Mouse (Mus musculus) olfactory bulb, adult 2 months (tissue): ENCODE data around the gene Zfp593. TPM values are rescaled to one million over a fixed set of nuclear protein-coding genes. Genes with fewer than 3 reads are reported as not detected.

Experiments used
- H3K27ac ChIP-seq: fragments of 200-500 bp; 2 replicates; pipeline ENCODE4 v1.5.1; 2012; ENCODE audit warnings: low read depth, low read length; ENCODE audit not compliant: insufficient read depth
- H3K4me1 ChIP-seq: fragments of 200-500 bp; 2 replicates; pipeline ENCODE4 v1.6.1; 2012; ENCODE audit warnings: low read length; ENCODE audit not compliant: control insufficient read depth, insufficient read depth
- H3K4me3 ChIP-seq: fragments of 200-500 bp; 2 replicates; pipeline ENCODE4 v1.5.1; 2012; ENCODE audit warnings: mild to moderate bottlenecking, low read depth, low read length, moderate library complexity; ENCODE audit not compliant: insufficient read depth
- CTCF ChIP-seq: fragments of 200-500 bp; IDR thresholded peaks from 2 replicates; pipeline ENCODE4 v1.5.1; 2012; ENCODE audit warnings: low read depth, mild to moderate bottlenecking, low read length, moderate library complexity; ENCODE audit not compliant: insufficient read depth
- POLR2A ChIP-seq: fragments of 200-500 bp; IDR thresholded peaks from 2 replicates; pipeline ENCODE4 v1.6.1; 2012; ENCODE audit warnings: mild to moderate bottlenecking, low read depth, low read length, moderate library complexity; ENCODE audit not compliant: insufficient read depth
- WGBS: fragments of 180-500 bp; shearing (Covaris S2); methylation state at CpG from one replicate; pipeline ENCODE4 v1.1.7; 2018; 5-methylcytosine and 5-hydroxymethylcytosine counted together
- polyA plus RNA-seq: library from polyadenylated mRNA; stranded (reverse); fragments of >200 nt; gene quantifications from 2 replicates; pipeline ENCODE4 v1.2.4, GENCODE M21; 2012; ENCODE audit warnings: low replicate concordance; ENCODE audit not compliant: missing spikeins, insufficient read depth, insufficient read length

Gene Zfp593
- polyA plus RNA-seq, result not detected in 2 replicates

DNA sequence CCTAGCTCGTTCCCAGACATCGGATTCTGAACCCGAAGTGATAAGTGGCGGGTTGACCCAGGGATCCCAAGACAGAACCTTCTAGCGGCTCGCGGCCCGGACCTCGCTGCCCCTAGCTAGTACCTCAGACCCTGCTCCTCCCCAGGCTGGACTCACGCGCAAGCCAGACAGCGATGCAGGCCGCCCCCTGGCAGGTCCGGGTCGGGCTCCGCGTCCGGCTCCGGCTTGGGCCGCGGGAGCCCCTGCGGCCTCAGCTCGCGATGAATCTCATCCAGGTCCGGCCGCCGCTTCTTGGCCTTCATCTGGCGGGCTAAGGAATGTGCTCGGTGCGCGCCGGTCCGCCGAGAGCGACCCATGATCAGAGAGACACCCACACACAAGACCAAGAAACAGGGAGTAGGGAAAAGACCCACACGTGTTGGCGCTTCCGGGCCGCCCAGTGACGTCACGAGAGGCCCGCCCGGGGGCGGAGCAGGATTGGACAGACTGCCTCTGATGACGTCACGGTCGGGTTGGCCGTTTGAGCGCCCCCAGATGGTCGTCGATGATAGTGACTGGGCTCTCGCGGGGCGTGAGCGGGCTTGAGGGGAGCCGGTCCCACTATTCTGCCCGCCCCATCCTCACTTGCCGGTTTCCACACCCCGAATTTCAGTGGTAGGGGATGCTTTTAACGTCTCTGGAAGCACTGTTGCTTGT is at the start of gene Zfp593:
Gene Zfp593, minus strand, starts transcription at position 445 of the 696 bp plus-strand sequence.
- Histone ChIP-seq H3K4me3 (peak within 1 kb of the TSS; percentile 82), H3K4me1 (peaks cover 25% of the 10 kb centered on the region), H3K27ac (no peak within 1 kb of the TSS)
- WGBS, result under 1% methylated on average over 60 of the region's 60 CpGs
- peak; percentile 82 for TF ChIP-seq CTCF
- TF ChIP-seq POLR2A, result no peak; the same call in 1 of the 2 replicates

DNA sequence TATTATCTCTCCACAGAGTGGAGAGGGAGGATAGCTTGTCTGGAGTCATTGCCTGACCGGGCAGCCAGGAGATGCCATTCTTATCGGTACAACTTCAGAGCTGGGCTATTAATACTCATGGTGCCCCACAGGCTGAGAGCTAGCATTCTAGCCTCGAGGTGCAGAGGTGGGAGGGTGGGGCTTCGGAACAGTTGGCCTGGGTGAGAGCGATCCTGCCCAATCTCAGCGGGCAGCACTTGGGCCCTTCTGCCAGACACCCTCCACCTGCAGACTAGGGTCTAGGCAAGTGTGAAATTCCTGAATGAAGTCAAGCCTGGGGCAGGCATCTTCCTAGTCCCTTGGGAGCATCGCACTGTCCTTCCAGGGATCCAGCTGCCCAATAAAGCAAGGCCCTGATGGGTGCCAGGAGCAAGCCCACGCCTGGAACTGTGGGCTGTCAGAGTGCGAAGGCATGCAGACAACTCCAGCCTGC is 48.3 kb upstream of the Zfp593 start:
- Histone ChIP-seq H3K4me3 (no peak overlapping the region), H3K27ac (no peak overlapping the region), H3K4me1 (no peaks in the 10 kb centered on the region)
- 74% methylated on average over 9 of the region's 9 CpGs for WGBS
- no peak for TF ChIP-seq CTCF
- no peak for TF ChIP-seq POLR2A

- Histone ChIP-seq H3K4me3 (no peak overlapping the region), H3K27ac (no peak overlapping the region), H3K4me1 (no peaks in the 10 kb centered on the region)
- WGBS, result 76% methylated on average over 18 of the region's 18 CpGs
- TF ChIP-seq CTCF (no peak), POLR2A (no peak)
These were observed 47.8 kb upstream of the Zfp593 start for GRCm38 (mm10) chr4:134293061-134293691.

GRCm38 (mm10) chr4:134292067-134292466 is 46.7 kb upstream of the Zfp593 start:
- Histone ChIP-seq H3K4me1 (no peaks in the 10 kb centered on the region), H3K27ac (no peak overlapping the region), H3K4me3 (no peak overlapping the region)
- WGBS, result 18% methylated on average over 7 of the region's 7 CpGs
- TF ChIP-seq CTCF (peak; percentile 76), POLR2A (no peak)

DNA sequence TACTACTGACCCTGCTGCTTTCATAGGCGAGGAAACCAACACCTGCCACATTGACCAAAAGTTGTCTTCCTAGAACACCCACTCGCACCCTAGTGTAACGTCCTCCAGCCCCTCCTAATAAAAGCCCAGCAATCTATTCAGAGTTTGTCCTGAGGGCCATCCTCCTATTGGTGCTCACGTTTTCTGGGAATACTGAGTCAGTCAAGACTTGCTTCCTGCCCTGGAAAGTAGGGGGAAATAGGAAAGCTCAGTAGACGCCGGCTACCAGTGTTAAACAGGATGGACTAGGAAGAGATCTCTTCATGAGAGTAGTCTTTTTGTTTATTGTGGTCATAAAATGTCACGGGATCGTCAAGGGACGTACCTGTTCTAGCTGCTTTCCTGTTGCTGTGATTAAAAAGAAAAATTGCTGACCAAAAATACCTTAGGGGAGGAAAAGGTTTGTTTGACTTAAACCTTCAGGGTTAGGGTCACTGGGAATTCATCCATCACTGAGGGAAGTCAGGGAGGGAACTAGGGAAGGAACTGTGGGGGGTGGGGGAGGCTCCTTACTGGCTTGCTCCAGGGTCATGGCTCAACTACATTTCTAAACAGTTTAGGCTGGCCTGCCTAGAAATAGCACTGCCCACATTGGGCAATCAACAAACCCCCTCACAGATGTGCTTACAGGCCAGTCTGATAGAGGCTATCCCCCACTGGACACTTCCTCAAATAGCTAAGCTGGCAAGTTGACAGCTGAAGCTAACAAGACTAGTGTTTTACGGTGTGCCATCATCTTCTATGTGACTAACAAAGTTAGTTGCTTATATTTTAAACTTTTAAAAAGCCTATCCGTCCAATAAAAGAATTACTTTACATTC is 43.2 kb upstream of the Zfp593 start:
- H3K4me3 ChIP-seq, result no peak overlapping the region
- 49% methylated on average over 11 of the region's 11 CpGs for WGBS
- H3K27ac ChIP-seq, result no peak overlapping the region
- H3K4me1 ChIP-seq, result 0 out of 2 replicates have a peak, but pooled peaks cover 6% of the 10 kb centered on the region
- TF ChIP-seq POLR2A, result no peak
- TF ChIP-seq CTCF, result no peak

- H3K4me1 ChIP-seq, result 0 out of 2 replicates have a peak, but pooled peaks cover 6% of the 10 kb centered on the region
- TF ChIP-seq POLR2A (no peak), CTCF (no peak)
- WGBS, result under 1% methylated on average over 43 of the region's 43 CpGs
- H3K27ac ChIP-seq, result peak within 1 kb of the TSS; percentile 76
- H3K4me3 ChIP-seq, result peak within 1 kb of the TSS; percentile 98
These were observed 42.2 kb upstream of the Zfp593 start, which contains the start of gene Pdik1l for GRCm38 (mm10) chr4:134287575-134288025. Gene Pdik1l, minus strand, starts transcription at chr4:134287895.

- H3K27ac ChIP-seq, result peak overlapping the region; percentile 76
- WGBS, result under 1% methylated on average over 57 of the region's 59 CpGs
- TF ChIP-seq CTCF, result no peak
- peak; percentile 93 for TF ChIP-seq POLR2A
These were observed 41.8 kb upstream of the Zfp593 start for GRCm38 (mm10) chr4:134287168-134287564.

More at GRCm38 (mm10) chr4:134287168-134287564, 41.8 kb upstream of the Zfp593 start:
- H3K4me1 ChIP-seq, result 0 out of 2 replicates have a peak, but pooled peaks cover 6% of the 10 kb centered on the region
- H3K4me3 ChIP-seq, result peak overlapping the region; percentile 98
